Mouse (Mus musculus): ENCODE results near the gene Mroh7.

Mroh7 gene

DNA sequence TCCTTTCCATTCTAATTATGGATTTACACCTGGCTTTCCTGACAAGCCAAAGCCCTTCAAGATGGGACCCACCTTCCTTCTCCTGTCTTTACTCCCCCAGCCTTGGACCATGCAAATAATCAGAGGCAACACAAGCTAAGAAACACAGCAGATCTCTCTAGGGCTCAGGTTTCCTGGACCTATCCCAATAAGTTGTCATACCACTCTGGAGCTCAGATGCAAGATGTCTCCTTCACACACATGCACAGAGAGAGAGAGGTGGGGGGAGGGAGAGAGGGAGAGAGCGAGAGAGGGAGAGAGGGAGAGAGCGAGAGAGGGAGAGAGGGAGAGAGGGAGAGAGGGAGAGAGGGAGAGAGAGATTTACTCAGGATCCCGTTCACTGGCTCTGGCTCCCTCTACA is 98.4 kb downstream of the Mroh7 start:
- DNase-seq = no peak

Data from kidney, postnatal 4 days (tissue).